Mouse (Mus musculus) midbrain, embryonic 13.5 days (tissue): ENCODE measurements at regions not wholly inside any gene's neighbourhood (a gene's known extent, or its start where the extent isn't known, plus 50 kb on each side); places are given as distances from the start of the nearest gene placed in this dataset.

ENCODE experiments used
- ATAC-seq: fragments of 200-750 bp; cut with Nextera tagmentation; 2 replicates; pipeline ENCODE4 v1.8.0; 2017; ENCODE audit warnings: mild to moderate bottlenecking, moderate TSS enrichment, moderate library complexity
- H3K27ac ChIP-seq: fragments of 300-500 bp; sonication (generic); 2 replicates; pipeline ENCODE4 v1.5.1; 2015; ENCODE audit warnings: inconsistent platforms, mild to moderate bottlenecking, moderate library complexity
- H3K27me3 ChIP-seq: fragments of 300-500 bp; sonication (generic); 2 replicates; pipeline ENCODE4 v1.6.1; 2015; ENCODE audit warnings: mild to moderate bottlenecking, inconsistent platforms
- H3K36me3 ChIP-seq: fragments of 300-500 bp; sonication (generic); 2 replicates; pipeline ENCODE4 v1.6.1; 2015; ENCODE audit warnings: mild to moderate bottlenecking, inconsistent platforms
- H3K4me1 ChIP-seq: fragments of 300-500 bp; sonication (generic); replicated peaks from 2 replicates; pipeline ENCODE4 v1.6.1; 2015; ENCODE audit warnings: inconsistent platforms
- H3K4me2 ChIP-seq: fragments of 300-500 bp; sonication (generic); replicated peaks from 2 replicates; pipeline ENCODE4 v1.6.1; 2015; ENCODE audit warnings: moderate library complexity, mild to moderate bottlenecking, inconsistent platforms
- H3K4me3 ChIP-seq: fragments of 300-500 bp; sonication (generic); replicated peaks from 2 replicates; pipeline ENCODE4 v1.5.1; 2015; ENCODE audit warnings: mild to moderate bottlenecking, inconsistent platforms
- H3K9ac ChIP-seq: fragments of 300-500 bp; sonication (generic); replicated peaks from 2 replicates; pipeline ENCODE4 v1.6.1; 2015; ENCODE audit warnings: mild to moderate bottlenecking, inconsistent platforms
- H3K9me3 ChIP-seq: fragments of 300-500 bp; sonication (generic); 2 replicates; pipeline ENCODE4 v1.6.1; 2016; ENCODE audit warnings: mild to moderate bottlenecking, inconsistent platforms
- WGBS: fragments of 180-500 bp; shearing (Covaris S2); methylation state at CpG from one replicate; pipeline ENCODE4 v1.1.7; 2015; 5-methylcytosine and 5-hydroxymethylcytosine counted together

- Histone ChIP-seq H3K9me3 (no peaks in the 10 kb centered on the region), H3K27ac (no peak overlapping the region), H3K4me2 (no peak overlapping the region), H3K36me3 (no peaks in the 10 kb centered on the region), H3K9ac (no peak overlapping the region), H3K4me1 (peaks cover 3% of the 10 kb centered on the region; the same call in 1 of the 2 replicates), H3K27me3 (no peaks in the 10 kb centered on the region), H3K4me3 (no peak overlapping the region)
- 64% methylated on average over 8 of the region's 8 CpGs for WGBS
- peak; percentile 56; the same call in 1 of the 2 replicates for ATAC-seq
Observed at GRCm38 (mm10) chr2:109510070-109510979, 164.2 kb upstream of the Bdnf start.

GRCm38 (mm10) chr2:109511142-109511541 lies 163.4 kb upstream of the Bdnf start:
- Histone ChIP-seq H3K4me2 (no peak overlapping the region), H3K9ac (no peak overlapping the region), H3K27me3 (no peaks in the 10 kb centered on the region), H3K4me3 (no peak overlapping the region), H3K27ac (no peak overlapping the region), H3K4me1 (peaks cover 3% of the 10 kb centered on the region; the same call in 1 of the 2 replicates), H3K9me3 (no peaks in the 10 kb centered on the region), H3K36me3 (no peaks in the 10 kb centered on the region)
- WGBS = 82% methylated on average over 4 of the region's 4 CpGs
- ATAC-seq = no peak

DNA sequence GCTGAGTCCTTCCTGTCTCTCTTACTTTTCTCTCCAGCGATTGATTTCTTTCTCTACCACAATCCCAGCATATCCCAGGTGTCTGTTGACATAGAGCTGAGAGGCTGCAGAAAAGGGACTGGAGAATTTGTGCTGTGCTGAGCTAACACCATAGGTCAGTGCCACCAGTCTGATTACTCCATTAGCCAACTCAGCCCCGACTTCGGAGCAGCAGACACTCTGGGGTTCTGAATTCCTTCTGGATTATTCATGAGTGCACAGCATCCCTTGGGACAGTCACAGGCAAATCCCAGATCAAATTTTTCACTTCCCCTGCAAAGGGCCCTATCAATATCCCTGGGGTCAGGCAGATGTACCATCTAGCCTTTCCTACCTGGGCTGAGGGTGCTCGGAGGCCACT lies 155.2 kb upstream of the Bdnf start:
- H3K4me2 ChIP-seq = no peak overlapping the region
- no peaks in the 10 kb centered on the region for H3K4me1 ChIP-seq
- no peaks in the 10 kb centered on the region for H3K36me3 ChIP-seq
- H3K4me3 ChIP-seq = no peak overlapping the region
- ATAC-seq = no peak
- H3K9me3 ChIP-seq = no peaks in the 10 kb centered on the region
- no peaks in the 10 kb centered on the region for H3K27me3 ChIP-seq
- no peak overlapping the region for H3K9ac ChIP-seq
- no peak overlapping the region for H3K27ac ChIP-seq
- 81% methylated on average over 4 of the region's 4 CpGs for WGBS

- H3K27me3 ChIP-seq = no peaks in the 10 kb centered on the region
- no peak overlapping the region for H3K9ac ChIP-seq
- no peak overlapping the region for H3K4me2 ChIP-seq
- no peak overlapping the region for H3K27ac ChIP-seq
- H3K36me3 ChIP-seq = no peaks in the 10 kb centered on the region
- no peak overlapping the region for H3K4me3 ChIP-seq
- no peak for ATAC-seq
- H3K4me1 ChIP-seq = no peaks in the 10 kb centered on the region
- 61% methylated on average over 3 of the region's 3 CpGs for WGBS
- no peaks in the 10 kb centered on the region for H3K9me3 ChIP-seq
Observed at GRCm38 (mm10) chr2:109520471-109520870, 154.0 kb upstream of the Bdnf start.

DNA sequence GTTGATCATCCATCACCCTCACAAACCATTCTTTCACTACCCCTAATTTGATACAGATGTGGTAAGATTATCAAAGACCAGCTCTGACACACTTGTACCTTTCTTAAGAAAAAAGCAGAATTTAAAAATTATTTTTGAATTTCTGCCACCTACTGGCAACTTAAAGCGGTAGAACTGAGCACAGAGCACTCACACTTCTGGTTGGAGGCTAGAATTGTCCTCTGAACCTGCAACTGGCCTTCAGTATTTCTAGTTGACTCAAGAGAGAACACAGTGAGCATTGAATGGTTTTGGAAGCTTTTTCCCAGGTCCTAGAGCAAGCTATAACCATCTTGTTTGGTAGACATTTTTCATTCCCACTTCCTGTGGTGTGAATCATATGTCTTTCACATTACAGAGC lies 135.0 kb upstream of the Bdnf start:
- H3K4me2 ChIP-seq = no peak overlapping the region
- no peak overlapping the region for H3K4me3 ChIP-seq
- no peaks in the 10 kb centered on the region for H3K36me3 ChIP-seq
- no peaks in the 10 kb centered on the region for H3K4me1 ChIP-seq
- 78% methylated on average over 1 of the region's 1 CpGs for WGBS
- no peak for ATAC-seq
- no peaks in the 10 kb centered on the region for H3K27me3 ChIP-seq
- no peaks in the 10 kb centered on the region for H3K9me3 ChIP-seq
- no peak overlapping the region for H3K27ac ChIP-seq
- no peak overlapping the region for H3K9ac ChIP-seq

GRCm38 (mm10) chr2:109546486-109547115 lies 127.9 kb upstream of the Bdnf start:
- no peak overlapping the region for H3K9ac ChIP-seq
- no peak overlapping the region for H3K4me3 ChIP-seq
- no peaks in the 10 kb centered on the region for H3K9me3 ChIP-seq
- 89% methylated on average over 7 of the region's 7 CpGs for WGBS
- H3K4me2 ChIP-seq = no peak overlapping the region
- no peaks in the 10 kb centered on the region for H3K36me3 ChIP-seq
- no peaks in the 10 kb centered on the region for H3K27me3 ChIP-seq
- no peak for ATAC-seq
- no peaks in the 10 kb centered on the region for H3K4me1 ChIP-seq
- no peak overlapping the region for H3K27ac ChIP-seq

DNA sequence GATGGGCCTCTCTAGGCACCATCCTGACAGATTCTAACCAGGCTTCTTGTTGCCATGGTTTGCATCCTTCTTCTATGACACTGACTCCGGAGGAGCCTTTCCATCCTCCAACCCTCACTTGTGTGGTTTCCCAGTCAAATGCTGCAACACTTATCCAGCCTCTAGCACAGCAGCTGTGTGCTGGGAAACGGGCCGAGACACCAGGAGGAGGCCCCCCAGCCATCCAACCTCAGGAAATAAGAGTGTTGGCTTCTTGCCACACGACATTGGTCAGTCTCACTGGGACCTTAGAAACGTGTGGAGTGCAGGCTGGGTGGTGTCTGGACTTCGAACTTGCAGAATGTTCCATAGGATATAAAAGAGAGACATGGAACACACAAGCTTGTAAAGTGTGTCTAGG lies 119.9 kb upstream of the Bdnf start:
- 92% methylated on average over 6 of the region's 6 CpGs for WGBS
- no peak for ATAC-seq
- H3K9me3 ChIP-seq = no peaks in the 10 kb centered on the region
- H3K4me1 ChIP-seq = no peaks in the 10 kb centered on the region
- no peak overlapping the region for H3K9ac ChIP-seq
- no peak overlapping the region for H3K27ac ChIP-seq
- H3K4me2 ChIP-seq = no peak overlapping the region
- no peak overlapping the region for H3K4me3 ChIP-seq
- no peaks in the 10 kb centered on the region for H3K27me3 ChIP-seq
- no peaks in the 10 kb centered on the region for H3K36me3 ChIP-seq

DNA sequence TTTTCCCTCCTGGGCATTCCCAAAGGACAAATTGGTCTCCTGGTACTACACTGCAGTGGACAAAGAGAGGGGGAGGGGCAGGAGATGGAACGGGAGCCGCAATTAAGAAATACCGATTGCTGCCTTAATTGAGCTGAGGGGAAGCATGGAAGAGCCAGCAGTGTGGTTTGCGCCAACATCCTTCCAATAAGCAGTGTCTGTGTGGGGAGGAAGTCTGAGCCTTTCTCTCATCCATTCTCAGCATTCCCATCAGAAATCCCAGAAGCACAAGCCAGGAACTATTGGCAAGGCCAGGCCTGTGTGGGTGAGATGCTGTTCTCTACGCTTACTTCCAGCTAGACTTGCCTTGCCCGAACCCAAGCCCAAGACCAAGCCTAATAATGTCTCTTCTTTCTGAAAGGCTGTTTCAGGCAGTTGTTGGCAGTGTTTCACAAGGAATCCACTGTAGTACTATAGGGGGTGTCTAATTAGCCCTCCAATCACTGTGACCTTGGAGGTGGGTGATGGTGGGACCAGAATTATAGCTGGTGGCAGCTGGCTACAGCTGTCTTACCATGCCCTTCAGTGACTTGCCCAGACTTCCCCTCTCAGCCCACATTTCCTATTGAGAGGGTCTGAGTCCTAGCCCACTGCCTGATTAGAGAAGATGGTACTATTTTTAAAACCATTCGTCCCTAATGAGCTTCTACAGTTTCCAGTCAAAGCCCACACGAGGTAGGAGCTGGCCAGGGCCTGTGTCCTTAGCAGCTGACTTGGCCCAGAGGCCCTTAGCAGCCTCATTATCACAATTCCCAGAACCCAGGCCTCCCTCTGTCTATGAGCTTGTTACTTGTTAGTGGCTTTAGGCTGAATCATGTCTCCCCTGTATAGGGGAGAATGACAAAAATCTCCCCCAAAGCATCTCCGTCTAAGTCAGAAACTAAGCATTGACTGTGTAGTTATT lies 115.1 kb upstream of the Bdnf start:
- WGBS = 83% methylated on average over 9 of the region's 9 CpGs

DNA sequence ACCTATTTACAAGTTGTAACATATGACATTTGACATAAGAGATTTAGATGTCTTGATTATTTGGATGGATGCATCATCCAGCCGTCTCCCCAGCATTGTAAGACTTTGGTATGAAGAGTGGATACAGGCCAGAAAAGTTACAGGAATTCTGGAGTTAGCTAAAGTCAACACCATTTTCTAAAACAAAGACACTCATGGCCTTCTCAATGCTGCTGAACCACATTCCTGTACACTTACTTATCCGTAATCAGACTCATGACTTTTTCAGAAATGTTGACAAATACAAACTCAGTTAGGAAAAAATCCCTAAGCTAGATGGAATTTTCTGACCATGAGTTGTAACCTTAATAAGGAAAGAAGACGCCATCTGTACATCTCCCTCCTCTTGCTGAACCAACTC lies 111.5 kb upstream of the Bdnf start:
- ATAC-seq = no peak
- no peak overlapping the region for H3K4me2 ChIP-seq
- no peaks in the 10 kb centered on the region for H3K27me3 ChIP-seq

More for the DNA sequence above, 115.1 kb upstream of the Bdnf start:
- H3K9ac ChIP-seq = no peak overlapping the region
- 0 out of 2 replicates have a peak, but pooled peaks have one; percentile 34 for ATAC-seq
- no peak overlapping the region for H3K4me3 ChIP-seq
- H3K27ac ChIP-seq = no peak overlapping the region
- H3K4me2 ChIP-seq = no peak overlapping the region
- no peaks in the 10 kb centered on the region for H3K36me3 ChIP-seq
- no peaks in the 10 kb centered on the region for H3K27me3 ChIP-seq
- H3K4me1 ChIP-seq = no peaks in the 10 kb centered on the region
- no peaks in the 10 kb centered on the region for H3K9me3 ChIP-seq

GRCm38 (mm10) chr2:109576946-109577345 lies 97.6 kb upstream of the Bdnf start:
- H3K4me2 ChIP-seq = no peak overlapping the region
- no peaks in the 10 kb centered on the region for H3K27me3 ChIP-seq
- no peak overlapping the region for H3K9ac ChIP-seq
- peaks cover 6% of the 10 kb centered on the region; the same call in 1 of the 2 replicates for H3K4me1 ChIP-seq
- H3K27ac ChIP-seq = no peak overlapping the region
- H3K4me3 ChIP-seq = no peak overlapping the region
- no peaks in the 10 kb centered on the region for H3K9me3 ChIP-seq
- ATAC-seq = no peak
- no peaks in the 10 kb centered on the region for H3K36me3 ChIP-seq

More for the DNA sequence above, 111.5 kb upstream of the Bdnf start:
- no peak overlapping the region for H3K27ac ChIP-seq
- H3K36me3 ChIP-seq = no peaks in the 10 kb centered on the region
- H3K9me3 ChIP-seq = no peaks in the 10 kb centered on the region
- no peak overlapping the region for H3K9ac ChIP-seq
- 88% methylated on average over 3 of the region's 3 CpGs for WGBS
- no peak overlapping the region for H3K4me3 ChIP-seq
- H3K4me1 ChIP-seq = no peaks in the 10 kb centered on the region

DNA sequence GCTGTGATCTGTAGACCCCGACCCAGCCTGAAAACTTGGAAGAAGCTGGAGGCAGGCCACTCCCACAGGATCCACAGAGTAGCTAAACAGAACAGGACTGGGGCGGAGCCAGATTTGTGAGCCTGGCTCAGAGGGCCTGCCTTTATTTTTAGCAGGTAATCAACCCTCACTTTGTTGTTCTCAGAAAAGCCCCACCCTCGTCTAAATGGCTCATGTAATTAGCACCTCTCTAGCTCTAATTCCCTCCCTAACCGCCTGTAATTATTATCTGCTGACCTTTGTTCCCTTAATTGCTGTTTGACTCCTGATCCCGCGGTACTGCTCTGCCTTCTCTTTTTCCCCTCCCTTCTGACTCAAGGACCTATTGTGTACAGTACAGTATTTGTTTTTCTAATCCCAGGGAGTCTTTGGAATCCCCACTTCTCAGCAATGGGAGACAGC lies 95.6 kb upstream of the Bdnf start:
- no peaks in the 10 kb centered on the region for H3K27me3 ChIP-seq
- H3K4me1 ChIP-seq = peaks cover 6% of the 10 kb centered on the region; the same call in 1 of the 2 replicates
- 8% methylated on average over 6 of the region's 6 CpGs for WGBS
- ATAC-seq = peak; percentile 79
- no peak overlapping the region for H3K27ac ChIP-seq
- no peak overlapping the region for H3K9ac ChIP-seq
- H3K9me3 ChIP-seq = no peaks in the 10 kb centered on the region
- H3K4me2 ChIP-seq = no peak overlapping the region
- no peak overlapping the region for H3K4me3 ChIP-seq
- H3K36me3 ChIP-seq = no peaks in the 10 kb centered on the region
